Mouse (Mus musculus) erythroblast, embryonic 14.5 days (primary cell): ENCODE measurements around the gene Dffb. TPM values are rescaled to one million over a fixed set of nuclear protein-coding genes. Genes with fewer than 3 reads are reported as not detected.

ENCODE experiments used
- H3K27me3 ChIP-seq: 2 replicates; pipeline ENCODE4 v1.6.1; 2012; ENCODE audit warnings: inconsistent platforms; ENCODE audit not compliant: control insufficient read depth
- H3K36me3 ChIP-seq: 2 replicates; pipeline ENCODE4 v1.6.1; 2012; ENCODE audit warnings: mild to moderate bottlenecking, inconsistent platforms; ENCODE audit not compliant: control insufficient read depth
- H3K4me1 ChIP-seq: 2 replicates; pipeline ENCODE4 v1.6.1; 2012; ENCODE audit warnings: inconsistent platforms; ENCODE audit not compliant: control insufficient read depth
- H3K4me3 ChIP-seq: replicated peaks from 2 replicates; pipeline ENCODE3; 2012; ENCODE audit warnings: moderate library complexity, mild to moderate bottlenecking, inconsistent platforms
- H3K9me3 ChIP-seq: 2 replicates; pipeline ENCODE4 v1.6.1; 2012; ENCODE audit warnings: low read length, inconsistent platforms, mixed read lengths; ENCODE audit not compliant: control insufficient read depth
- GATA1 ChIP-seq: IDR thresholded peaks from 2 replicates; pipeline ENCODE4 v1.6.1; 2012; ENCODE audit warnings: low read length, inconsistent platforms, mixed read lengths
- TAL1 ChIP-seq: IDR thresholded peaks from 3 replicates; pipeline ENCODE4 v1.6.1; 2012; ENCODE audit warnings: low read length, inconsistent platforms, mixed read lengths
- polyA plus RNA-seq: library from polyadenylated mRNA; stranded (reverse); fragments of >175 nt; gene quantifications from 2 replicates; pipeline ENCODE4 v1.2.3, GENCODE M21; 2012

Gene Dffb
- polyA plus RNA-seq, 1 experiment = 2.1 TPM

DNA sequence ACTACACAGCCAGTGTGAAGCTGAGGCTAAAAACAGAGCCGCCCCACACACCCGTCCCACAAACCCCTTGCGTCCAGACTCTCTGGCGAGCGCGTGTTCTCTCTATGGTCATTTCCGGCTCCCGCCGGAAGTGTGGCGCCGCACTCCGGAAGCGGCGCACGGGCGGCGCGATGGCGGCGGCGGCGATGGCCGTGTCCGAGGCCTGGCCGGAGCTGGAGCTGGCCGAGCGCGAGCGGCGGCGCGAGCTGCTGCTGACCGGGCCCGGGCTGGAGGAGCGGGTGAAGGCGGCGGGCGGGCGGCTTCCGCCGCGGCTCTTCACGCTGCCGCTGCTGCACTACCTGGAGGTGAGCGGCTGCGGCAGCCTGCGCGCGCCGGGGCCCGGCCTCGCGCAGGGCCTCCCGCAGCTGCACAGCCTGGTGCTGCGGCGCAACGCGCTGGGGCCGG lies 36.7 kb upstream of the Dffb start, which contains the start of gene Lrrc47:
Gene Lrrc47, plus strand, starts transcription at position 86 of the 444 bp plus-strand sequence.
- H3K36me3 ChIP-seq = peaks cover 50% of the 10 kb centered on the region
- no peaks in the 10 kb centered on the region for H3K27me3 ChIP-seq
- H3K9me3 ChIP-seq = no peaks in the 10 kb centered on the region
- H3K4me3 ChIP-seq = peak within 1 kb of the TSS; percentile 94
- H3K4me1 ChIP-seq = peaks cover 56% of the 10 kb centered on the region
- TF ChIP-seq TAL1 (no peak), GATA1 (no peak)

DNA sequence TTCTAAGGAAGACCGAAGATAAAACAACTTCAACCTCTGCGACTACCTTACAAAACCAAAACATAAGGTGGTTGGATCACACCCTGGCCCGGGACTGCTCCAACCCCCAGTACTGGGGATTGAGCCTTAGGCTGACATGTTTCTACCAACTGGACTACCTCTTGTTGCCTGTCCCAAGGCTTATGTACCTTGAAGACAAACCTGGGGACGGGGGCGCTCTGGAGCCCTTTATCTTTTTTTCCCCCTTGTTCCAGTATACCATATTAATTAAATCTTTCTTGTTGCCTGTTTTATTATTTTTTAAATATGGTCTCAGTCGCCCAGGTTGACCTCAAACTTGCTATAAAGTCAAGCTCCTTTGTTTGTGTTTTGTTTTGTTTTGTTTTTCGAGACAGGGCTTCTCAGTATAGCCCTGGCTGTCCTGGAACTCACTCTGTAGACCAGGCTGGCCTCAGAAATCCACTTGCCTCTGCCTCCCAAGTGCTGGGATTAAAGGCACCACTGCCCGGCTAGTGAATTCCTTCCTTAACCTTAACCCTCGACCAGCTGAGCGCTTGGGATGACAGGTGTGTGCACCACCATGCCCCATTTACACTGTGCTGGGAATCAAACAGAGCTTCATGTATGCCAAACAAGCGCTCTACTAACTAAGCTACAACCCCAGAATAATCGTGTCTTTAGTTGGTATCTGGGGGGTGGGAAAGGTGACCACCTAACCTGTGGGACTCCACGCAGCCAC lies 36.1 kb upstream of the Dffb start:
- H3K9me3 ChIP-seq = no peaks in the 10 kb centered on the region
- H3K36me3 ChIP-seq = peaks cover 50% of the 10 kb centered on the region
- TF ChIP-seq GATA1 = no peak
- TF ChIP-seq TAL1 = no peak
- peaks cover 55% of the 10 kb centered on the region for H3K4me1 ChIP-seq
- H3K27me3 ChIP-seq = no peaks in the 10 kb centered on the region
- H3K4me3 ChIP-seq = peak overlapping the region; percentile 94

DNA sequence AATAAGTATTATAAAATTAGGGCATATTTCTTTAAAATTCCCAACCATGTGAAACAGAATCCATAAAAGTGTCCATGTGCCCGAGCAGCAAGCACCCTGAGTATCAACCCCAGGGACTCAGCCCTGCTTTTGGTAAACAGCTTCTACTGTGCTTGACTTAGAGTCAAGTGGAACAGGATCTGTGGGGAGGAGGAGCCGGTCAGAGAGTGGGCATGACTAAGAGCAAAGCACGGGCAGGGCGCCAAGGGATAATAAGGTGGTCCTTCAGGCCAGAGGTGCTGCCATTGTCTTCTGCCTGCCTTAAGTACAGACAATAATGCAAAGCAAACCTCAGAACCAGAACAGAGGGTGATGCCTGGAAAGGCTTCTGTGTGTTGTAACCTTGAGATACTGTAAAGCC lies 32.8 kb upstream of the Dffb start:
- Histone ChIP-seq H3K4me3 (no peak overlapping the region), H3K27me3 (no peaks in the 10 kb centered on the region), H3K4me1 (peaks cover 23% of the 10 kb centered on the region), H3K36me3 (peaks cover 51% of the 10 kb centered on the region), H3K9me3 (no peaks in the 10 kb centered on the region)
- TF ChIP-seq GATA1 (no peak), TAL1 (no peak)

DNA sequence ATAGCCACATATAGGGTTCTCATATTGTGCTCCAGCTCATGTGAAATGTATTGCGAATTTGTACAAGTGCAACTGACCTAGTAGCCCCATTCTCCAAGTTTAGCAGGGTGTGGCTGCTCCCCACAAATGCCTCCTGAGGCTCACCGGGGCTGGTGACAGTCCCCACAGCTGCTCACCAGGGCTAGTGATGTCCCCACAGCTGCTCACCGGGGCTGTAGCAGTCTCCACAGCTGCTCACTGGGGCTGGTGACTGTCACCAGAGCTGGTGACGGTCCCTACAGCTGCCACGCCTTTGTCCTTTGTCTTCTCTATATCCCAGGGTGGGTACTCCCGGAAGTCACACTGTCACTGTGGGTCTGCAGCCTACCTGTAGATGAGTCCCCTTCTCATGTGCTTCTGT lies 31.3 kb upstream of the Dffb start:
- H3K9me3 ChIP-seq = no peaks in the 10 kb centered on the region
- TF ChIP-seq TAL1 (no peak), GATA1 (no peak)
- H3K27me3 ChIP-seq = no peaks in the 10 kb centered on the region
- H3K36me3 ChIP-seq = peaks cover 61% of the 10 kb centered on the region
- H3K4me1 ChIP-seq = peaks cover 12% of the 10 kb centered on the region
- H3K4me3 ChIP-seq = no peak overlapping the region

DNA sequence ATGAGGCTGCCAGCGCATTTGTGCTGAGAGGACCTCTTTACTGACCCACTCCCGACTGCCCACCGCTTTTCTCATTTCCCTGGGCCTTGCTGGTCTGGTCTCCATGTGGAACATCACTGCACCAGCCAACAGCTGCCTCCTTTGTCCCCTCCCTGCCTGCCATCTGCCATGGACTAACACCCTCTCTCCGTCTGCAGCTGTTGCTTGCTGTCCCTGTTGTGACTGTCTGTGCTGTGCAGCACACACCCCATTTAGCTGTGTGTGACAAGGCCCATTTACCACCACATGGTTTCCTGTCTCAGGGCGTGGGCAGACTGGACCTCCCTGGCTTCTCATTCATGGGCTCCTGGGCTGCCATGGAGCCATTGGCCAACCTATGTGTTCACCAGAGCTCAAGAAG lies 30.6 kb upstream of the Dffb start:
- TF ChIP-seq GATA1 = no peak
- no peak for TF ChIP-seq TAL1
- Histone ChIP-seq H3K4me3 (no peak overlapping the region), H3K27me3 (no peaks in the 10 kb centered on the region)

DNA sequence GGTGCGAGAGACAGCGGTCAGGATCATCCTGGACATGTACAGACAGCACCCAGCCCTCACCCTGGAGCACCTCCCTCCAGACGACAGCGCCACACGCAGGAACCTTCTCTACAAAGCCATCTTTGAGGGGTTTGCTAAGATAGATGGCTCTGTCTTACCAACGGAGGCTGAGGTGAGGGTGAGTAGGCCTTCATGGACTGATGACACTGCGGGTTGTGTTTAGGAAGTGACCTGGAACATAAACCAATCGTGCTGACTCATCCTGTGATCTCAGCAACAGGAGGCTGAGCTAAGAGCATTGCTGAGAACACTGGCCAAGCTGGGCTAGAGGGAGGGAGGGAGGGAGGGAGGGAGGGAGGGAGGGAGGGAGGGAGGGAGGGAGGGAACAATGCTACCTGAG lies 18.6 kb upstream of the Dffb start:
- TF ChIP-seq TAL1 (no peak), GATA1 (no peak)
- Histone ChIP-seq H3K27me3 (no peaks in the 10 kb centered on the region), H3K4me1 (no peaks in the 10 kb centered on the region), H3K4me3 (no peak overlapping the region), H3K36me3 (peaks cover 94% of the 10 kb centered on the region), H3K9me3 (no peaks in the 10 kb centered on the region)

More for the DNA sequence above, 30.6 kb upstream of the Dffb start:
- peaks cover 63% of the 10 kb centered on the region for H3K36me3 ChIP-seq
- peaks cover 4% of the 10 kb centered on the region for H3K4me1 ChIP-seq
- H3K9me3 ChIP-seq = peaks cover 3% of the 10 kb centered on the region; the same call in 1 of the 2 replicates

DNA sequence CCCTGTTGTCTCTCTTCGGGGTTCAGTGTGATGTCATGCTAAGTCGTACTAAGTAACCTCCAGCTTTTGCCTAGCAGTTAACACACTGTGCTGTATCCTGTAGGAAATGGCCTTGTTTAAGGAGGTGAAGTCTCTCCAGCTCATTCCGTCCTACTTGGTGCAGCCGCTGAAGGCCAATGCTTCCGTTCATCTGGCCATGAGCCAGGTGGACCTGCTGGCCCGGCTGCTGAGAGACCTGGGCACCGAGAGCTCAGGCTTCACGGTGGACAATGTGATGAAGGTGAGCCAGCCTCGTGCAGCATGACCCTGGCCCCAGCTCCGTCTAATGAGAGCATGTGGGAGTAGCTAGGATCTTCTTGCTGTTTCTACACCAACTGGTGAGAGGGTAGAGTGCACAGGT lies 17.8 kb upstream of the Dffb start:
- Histone ChIP-seq H3K9me3 (no peaks in the 10 kb centered on the region), H3K4me3 (no peak overlapping the region), H3K4me1 (no peaks in the 10 kb centered on the region), H3K27me3 (no peaks in the 10 kb centered on the region), H3K36me3 (peaks cover 94% of the 10 kb centered on the region)
- TF ChIP-seq TAL1 = no peak
- no peak for TF ChIP-seq GATA1

DNA sequence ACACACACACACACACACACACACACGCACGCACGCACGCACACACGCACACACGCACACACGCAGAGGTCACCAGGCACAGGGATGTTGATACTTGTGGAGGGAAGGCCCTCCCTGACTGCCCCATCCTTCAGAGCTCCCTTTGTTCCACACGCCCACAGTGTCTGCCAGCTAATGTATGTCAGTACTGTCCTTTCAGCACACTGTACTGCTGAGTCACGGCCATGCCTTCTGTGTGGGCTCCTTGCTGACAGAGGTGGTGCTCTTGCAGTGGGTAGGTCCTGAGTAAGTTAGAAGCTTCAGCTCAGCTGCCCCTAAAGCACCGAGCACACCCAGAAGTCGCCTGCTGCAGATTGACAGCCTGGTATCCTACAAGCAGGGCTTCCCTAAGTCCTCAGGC lies 5.5 kb upstream of the Dffb start:
- H3K4me3 ChIP-seq = no peak overlapping the region
- peaks cover 79% of the 10 kb centered on the region for H3K36me3 ChIP-seq
- H3K9me3 ChIP-seq = no peaks in the 10 kb centered on the region

DNA sequence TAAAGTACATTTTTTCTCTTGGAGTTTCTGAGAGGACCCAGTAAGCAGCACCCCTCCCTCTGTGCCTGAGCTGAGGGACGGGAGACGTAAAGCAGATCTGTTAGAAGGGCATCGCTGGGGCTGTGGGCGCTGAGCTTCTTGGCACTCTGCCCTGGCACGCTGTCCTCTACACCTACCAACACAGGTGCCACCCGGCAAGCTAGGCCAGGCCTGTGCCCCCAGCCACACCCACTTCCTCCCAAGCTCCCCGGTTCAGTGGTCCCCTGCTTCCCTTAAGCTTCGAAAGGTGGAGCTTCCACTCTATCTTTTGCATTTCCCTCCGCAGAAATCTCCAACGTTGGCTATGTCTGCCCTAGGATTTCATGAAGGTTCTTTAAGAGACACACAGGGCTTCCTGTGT lies 4.3 kb upstream of the Dffb start:
- Histone ChIP-seq H3K4me1 (peaks cover 40% of the 10 kb centered on the region), H3K4me3 (no peak overlapping the region), H3K9me3 (no peaks in the 10 kb centered on the region), H3K36me3 (peaks cover 67% of the 10 kb centered on the region), H3K27me3 (no peaks in the 10 kb centered on the region)
- no peak for TF ChIP-seq GATA1
- TF ChIP-seq TAL1 = no peak

More for the DNA sequence above, 5.5 kb upstream of the Dffb start:
- Histone ChIP-seq H3K4me1 (peaks cover 30% of the 10 kb centered on the region), H3K27me3 (no peaks in the 10 kb centered on the region)
- no peak for TF ChIP-seq TAL1
- no peak for TF ChIP-seq GATA1
